Mouse (Mus musculus) neural tube, embryonic 11.5 days (tissue): ENCODE results near the gene Pomt1. TPM values are rescaled to one million over a fixed set of nuclear protein-coding genes. Genes with fewer than 3 reads are reported as not detected.

Experiments
- ATAC-seq: fragments of 200-750 bp; cut with Nextera tagmentation; 2 replicates; pipeline ENCODE4 v1.8.0; 2017; ENCODE audit warnings: moderate number of reproducible peaks, mild to moderate bottlenecking, moderate TSS enrichment, moderate library complexity; ENCODE audit not compliant: insufficient read depth, low FRiP score, low TSS enrichment
- DNase-seq: peaks from one replicate; pipeline ENCODE4 v3.0.0-alpha.2; 2015; ENCODE audit warnings: low spot score
- H3K27ac ChIP-seq: fragments of 300-500 bp; sonication (generic); 2 replicates; pipeline ENCODE4 v1.5.1; 2014; ENCODE audit warnings: low read depth, mild to moderate bottlenecking, low read length
- H3K27me3 ChIP-seq: fragments of 300-500 bp; sonication (generic); 2 replicates; pipeline ENCODE4 v1.6.1; 2014; ENCODE audit warnings: mild to moderate bottlenecking, low read length, mixed read lengths; ENCODE audit not compliant: control insufficient read depth, insufficient read depth
- H3K36me3 ChIP-seq: fragments of 300-500 bp; sonication (generic); 2 replicates; pipeline ENCODE4 v1.6.1; 2014; ENCODE audit warnings: mild to moderate bottlenecking, low read length, moderate library complexity, mixed read lengths; ENCODE audit not compliant: control insufficient read depth, insufficient read depth
- H3K4me1 ChIP-seq: fragments of 300-500 bp; sonication (generic); 2 replicates; pipeline ENCODE4 v1.6.1; 2014; ENCODE audit warnings: low read length, mixed read lengths; ENCODE audit not compliant: control insufficient read depth, insufficient read depth
- H3K4me2 ChIP-seq: fragments of 300-500 bp; sonication (generic); 2 replicates; pipeline ENCODE4 v1.6.1; 2014; ENCODE audit warnings: low read depth, mild to moderate bottlenecking, moderate library complexity
- H3K4me3 ChIP-seq: fragments of 300-500 bp; sonication (generic); 2 replicates; pipeline ENCODE4 v1.5.1; 2014; ENCODE audit warnings: low read depth, low read length
- H3K9ac ChIP-seq: fragments of 300-500 bp; sonication (generic); 2 replicates; pipeline ENCODE4 v1.6.1; 2014; ENCODE audit warnings: mild to moderate bottlenecking, low read length
- H3K9me3 ChIP-seq: fragments of 300-500 bp; sonication (generic); 2 replicates; pipeline ENCODE4 v1.6.1; 2016; ENCODE audit warnings: low read length; ENCODE audit not compliant: control insufficient read depth
- WGBS: fragments of 180-500 bp; shearing (Covaris S2); extraction: QIAGEN DNeasy Blood & Tissue Kit; methylation state at CpG from one replicate; pipeline ENCODE4 v1.1.7; 2014; 5-methylcytosine and 5-hydroxymethylcytosine counted together
- polyA plus RNA-seq: library from polyadenylated mRNA; unstranded; fragments of >200 nt; fragmentation: Nextera tagmentation; extraction: Ambion mirVana; gene quantifications from 2 replicates; pipeline ENCODE4 v1.2.1, GENCODE M21; 2014

The Pomt1 gene
- polyA plus RNA-seq, 1 experiment from 2014 or later = 20.7 TPM

GRCm38 (mm10) chr2:32200712-32201111 is 35.7 kb upstream of the Pomt1 start:
- Histone ChIP-seq H3K27ac (no peak overlapping the region), H3K4me3 (no peak overlapping the region), H3K9me3 (no peaks in the 10 kb centered on the region), H3K27me3 (no peaks in the 10 kb centered on the region), H3K36me3 (peaks cover 69% of the 10 kb centered on the region), H3K4me2 (no peak overlapping the region), H3K9ac (no peak overlapping the region), H3K4me1 (no peaks in the 10 kb centered on the region)
- ATAC-seq (no peak), DNase-seq (no peak)
- WGBS = 90% methylated on average over 11 of the region's 11 CpGs

- no peak for DNase-seq
- Histone ChIP-seq H3K27me3 (no peaks in the 10 kb centered on the region), H3K4me2 (no peak overlapping the region), H3K9me3 (no peaks in the 10 kb centered on the region), H3K4me1 (no peaks in the 10 kb centered on the region), H3K36me3 (peaks cover 69% of the 10 kb centered on the region), H3K4me3 (no peak overlapping the region), H3K27ac (no peak overlapping the region), H3K9ac (no peak overlapping the region)
- no peak for ATAC-seq
- WGBS = 87% methylated on average over 7 of the region's 7 CpGs
Measured at GRCm38 (mm10) chr2:32201527-32201926, 34.9 kb upstream of the Pomt1 start.

- DNase-seq (no peak), ATAC-seq (no peak)
- no peak overlapping the region for H3K4me2 ChIP-seq
- H3K27me3 ChIP-seq = no peaks in the 10 kb centered on the region
- H3K4me3 ChIP-seq = no peak overlapping the region
- no peak overlapping the region for H3K27ac ChIP-seq
- WGBS = 96% methylated on average over 13 of the region's 13 CpGs
- H3K4me1 ChIP-seq = no peaks in the 10 kb centered on the region
- H3K36me3 ChIP-seq = peaks cover 76% of the 10 kb centered on the region
- no peak overlapping the region for H3K9ac ChIP-seq
- no peaks in the 10 kb centered on the region for H3K9me3 ChIP-seq
Measured at GRCm38 (mm10) chr2:32203853-32204252, 32.5 kb upstream of the Pomt1 start.

GRCm38 (mm10) chr2:32207682-32208081 is 28.7 kb upstream of the Pomt1 start:
- DNase-seq (no peak), ATAC-seq (no peak)
- Histone ChIP-seq H3K4me3 (no peak overlapping the region), H3K36me3 (peaks cover 54% of the 10 kb centered on the region), H3K9me3 (no peaks in the 10 kb centered on the region), H3K27ac (no peak overlapping the region), H3K4me2 (no peak overlapping the region), H3K9ac (no peak overlapping the region), H3K27me3 (no peaks in the 10 kb centered on the region), H3K4me1 (no peaks in the 10 kb centered on the region)
- 94% methylated on average over 1 of the region's 1 CpGs for WGBS

- no peak overlapping the region for H3K4me3 ChIP-seq
- peaks cover 58% of the 10 kb centered on the region for H3K36me3 ChIP-seq
- no peaks in the 10 kb centered on the region for H3K4me1 ChIP-seq
- H3K9ac ChIP-seq = no peak overlapping the region
- no peak overlapping the region for H3K27ac ChIP-seq
- H3K27me3 ChIP-seq = no peaks in the 10 kb centered on the region
- H3K9me3 ChIP-seq = no peaks in the 10 kb centered on the region
- DNase-seq (no peak), ATAC-seq (no peak)
- WGBS = 92% methylated on average over 8 of the region's 8 CpGs
- no peak overlapping the region for H3K4me2 ChIP-seq
Measured at GRCm38 (mm10) chr2:32211689-32212088, 24.7 kb upstream of the Pomt1 start.

- no peak for DNase-seq
- H3K36me3 ChIP-seq = peaks cover 58% of the 10 kb centered on the region
- 92% methylated on average over 10 of the region's 10 CpGs for WGBS
Measured at GRCm38 (mm10) chr2:32213000-32213399, 23.4 kb upstream of the Pomt1 start.

GRCm38 (mm10) chr2:32215576-32215975 is 20.8 kb upstream of the Pomt1 start:
- no peak overlapping the region for H3K9ac ChIP-seq
- H3K27me3 ChIP-seq = no peaks in the 10 kb centered on the region
- no peak for ATAC-seq
- peaks cover 69% of the 10 kb centered on the region for H3K36me3 ChIP-seq
- no peak for DNase-seq
- H3K4me3 ChIP-seq = no peak overlapping the region
- H3K9me3 ChIP-seq = no peaks in the 10 kb centered on the region
- WGBS = 94% methylated on average over 10 of the region's 10 CpGs
- H3K4me2 ChIP-seq = no peak overlapping the region
- H3K27ac ChIP-seq = no peak overlapping the region
- no peaks in the 10 kb centered on the region for H3K4me1 ChIP-seq

More at GRCm38 (mm10) chr2:32213000-32213399, 23.4 kb upstream of the Pomt1 start:
- Histone ChIP-seq H3K9ac (no peak overlapping the region), H3K4me2 (no peak overlapping the region), H3K4me3 (no peak overlapping the region), H3K27me3 (no peaks in the 10 kb centered on the region), H3K9me3 (no peaks in the 10 kb centered on the region), H3K4me1 (no peaks in the 10 kb centered on the region), H3K27ac (no peak overlapping the region)
- ATAC-seq = no peak

- no peaks in the 10 kb centered on the region for H3K27me3 ChIP-seq
- H3K4me1 ChIP-seq = no peaks in the 10 kb centered on the region
- no peaks in the 10 kb centered on the region for H3K9me3 ChIP-seq
- no peak for ATAC-seq
- H3K9ac ChIP-seq = no peak overlapping the region
- no peak overlapping the region for H3K4me2 ChIP-seq
- peaks cover 73% of the 10 kb centered on the region for H3K36me3 ChIP-seq
- 91% methylated on average over 10 of the region's 10 CpGs for WGBS
- no peak overlapping the region for H3K27ac ChIP-seq
- no peak for DNase-seq
- no peak overlapping the region for H3K4me3 ChIP-seq
Measured at GRCm38 (mm10) chr2:32216506-32216905, 19.9 kb upstream of the Pomt1 start.

GRCm38 (mm10) chr2:32217656-32218055 is 18.7 kb upstream of the Pomt1 start:
- H3K27me3 ChIP-seq = no peaks in the 10 kb centered on the region
- H3K4me2 ChIP-seq = no peak overlapping the region
- DNase-seq (no peak), ATAC-seq (no peak)
- H3K4me3 ChIP-seq = no peak overlapping the region
- H3K9me3 ChIP-seq = no peaks in the 10 kb centered on the region
- no peak overlapping the region for H3K9ac ChIP-seq
- WGBS = 87% methylated on average over 8 of the region's 8 CpGs
- peaks cover 73% of the 10 kb centered on the region for H3K36me3 ChIP-seq
- no peak overlapping the region for H3K27ac ChIP-seq
- no peaks in the 10 kb centered on the region for H3K4me1 ChIP-seq
